Mouse (Mus musculus) brain, embryonic 14.5 days (tissue): Measurements from ENCODE around the gene Atg4a-ps.

Source experiments
- CTCF ChIP-seq: fragments of 200-500 bp; IDR thresholded peaks from 2 replicates; pipeline ENCODE4 v1.5.1; 2012; ENCODE audit warnings: inconsistent platforms, mild to moderate bottlenecking, moderate library complexity, borderline replicate concordance; ENCODE audit not compliant: insufficient read depth, insufficient read length; ENCODE audit errors: extremely low read depth
- POLR2A ChIP-seq: fragments of 200-500 bp; IDR thresholded peaks from 2 replicates; pipeline ENCODE4 v1.6.1; 2012; ENCODE audit warnings: mild to moderate bottlenecking, inconsistent platforms, borderline replicate concordance; ENCODE audit not compliant: poor library complexity, insufficient read depth, insufficient read length, severe bottlenecking; ENCODE audit errors: extremely low read depth

- TF ChIP-seq POLR2A, result no peak
- TF ChIP-seq CTCF, result no peak
Measured at GRCm38 (mm10) chr3:103595271-103595810, 50.5 kb downstream of the Atg4a-ps start.
